Mouse (Mus musculus) MEL (cell line): ENCODE measurements at regions not wholly inside any gene's neighbourhood (a gene's known extent, or its start where the extent isn't known, plus 50 kb on each side); places are given as distances from the start of the nearest gene placed in this dataset.
A peak's percentile ranks its signal among the peaks of the same experiment; 100 is the strongest.

ENCODE experiments used
- BHLHE40 ChIP-seq: IDR thresholded peaks from 2 replicates; pipeline ENCODE4 v1.6.1; 2012; ENCODE audit warnings: low read depth, mild to moderate bottlenecking, inconsistent platforms, low read length, improper control_type of control experiment, borderline replicate concordance
- CTCF ChIP-seq, 3 experiments: IDR thresholded peaks in 2 of 3; conservative IDR thresholded peaks in 1 of 3; 2 replicates each; pipeline ENCODE4 v1.5.1; 2011 to 2012; ENCODE audit warnings: low read length in 3 of 3, low read depth in 2 of 3, mild to moderate bottlenecking in 2 of 3, improper control_type of control experiment in 1 of 3, inconsistent platforms in 1 of 3, mixed read lengths in 1 of 3, moderate library complexity in 1 of 3; ENCODE audit not compliant: control insufficient read depth in 1 of 3, insufficient read depth in 1 of 3, poor library complexity in 1 of 3, severe bottlenecking in 1 of 3
- EP300 ChIP-seq, 2 experiments: IDR thresholded peaks; 2 replicates each; pipeline ENCODE4 v1.6.1; 2011; ENCODE audit warnings: improper control_type of control experiment in 2 of 2, low read length in 2 of 2, low read depth in 1 of 2, mild to moderate bottlenecking in 1 of 2
- GATA1 ChIP-seq: IDR thresholded peaks from 2 replicates; pipeline ENCODE4 v1.6.1; 2011; ENCODE audit warnings: low read depth, low read length, improper control_type of control experiment
- HCFC1 ChIP-seq: IDR thresholded peaks from 2 replicates; pipeline ENCODE4 v1.6.1; 2012; ENCODE audit warnings: low read depth, mild to moderate bottlenecking, inconsistent platforms, low read length, improper control_type of control experiment, moderate library complexity
- MAX ChIP-seq: IDR thresholded peaks from 2 replicates; pipeline ENCODE4 v1.6.1; 2011; ENCODE audit warnings: low read length, improper control_type of control experiment
- MYC ChIP-seq: IDR thresholded peaks from 2 replicates; pipeline ENCODE4 v1.6.1; 2011; ENCODE audit warnings: low read depth, mild to moderate bottlenecking, low read length, improper control_type of control experiment, moderate library complexity
- POLR2A ChIP-seq, 2 experiments: IDR thresholded peaks; 2 replicates each; pipeline ENCODE4 v1.6.1; 2011 to 2012; ENCODE audit warnings: low read length in 2 of 2, mild to moderate bottlenecking in 2 of 2, control low read depth in 1 of 2, improper control_type of control experiment in 1 of 2, low read depth in 1 of 2, moderate library complexity in 1 of 2; ENCODE audit not compliant: control insufficient read depth in 1 of 2, insufficient read depth in 1 of 2, poor library complexity in 1 of 2
- RAD21 ChIP-seq: IDR thresholded peaks from 2 replicates; pipeline ENCODE4 v1.6.1; 2011; ENCODE audit warnings: mild to moderate bottlenecking, low read depth, low read length, improper control_type of control experiment
- SMC3 ChIP-seq: IDR thresholded peaks from 2 replicates; pipeline ENCODE4 v1.6.1; 2011; ENCODE audit warnings: low read depth, low read length, improper control_type of control experiment
- TBP ChIP-seq: IDR thresholded peaks from 2 replicates; pipeline ENCODE4 v1.8.0; 2011; ENCODE audit warnings: low read depth, low read length, improper control_type of control experiment
- USF1 ChIP-seq: IDR thresholded peaks from 2 replicates; pipeline ENCODE4 v1.6.1; 2014; ENCODE audit warnings: low read depth, mild to moderate bottlenecking, inconsistent platforms, low read length, improper control_type of control experiment, moderate library complexity
- USF2 ChIP-seq, 2 experiments: IDR thresholded peaks; 2 replicates each; pipeline ENCODE4 v1.6.1; 2011 to 2012; ENCODE audit warnings: improper control_type of control experiment in 2 of 2, low read length in 2 of 2, borderline replicate concordance in 1 of 2, inconsistent platforms in 1 of 2, low read depth in 1 of 2, mild to moderate bottlenecking in 1 of 2; ENCODE audit not compliant: insufficient read depth in 1 of 2

- no peak for TF ChIP-seq POLR2A (IDR thresholded peaks at IDR 0.05; ENCODE audit: control insufficient read depth in 1 of 2, insufficient read depth in 1 of 2, low read depth in 1 of 2, low read length in 2 of 2, poor library complexity in 1 of 2)
- TF ChIP-seq SMC3: no peak
- no peak for TF ChIP-seq GATA1
- no peak; a peak in 1 of 6 replicates for TF ChIP-seq CTCF (IDR thresholded peaks at IDR 0.05 in 2 of 3, conservative IDR thresholded peaks at IDR 0.05 in 1 of 3; ENCODE audit: control insufficient read depth in 1 of 3, insufficient read depth in 1 of 3, low read depth in 2 of 3, low read length in 3 of 3, poor library complexity in 1 of 3, severe bottlenecking in 1 of 3)
- no peak for TF ChIP-seq HCFC1
- TF ChIP-seq EP300 (IDR thresholded peaks at IDR 0.05; ENCODE audit: low read depth in 1 of 2, low read length in 2 of 2): no peak
- TF ChIP-seq USF1: no peak
- TF ChIP-seq BHLHE40: no peak
- no peak for TF ChIP-seq MYC
- TF ChIP-seq USF2 (IDR thresholded peaks at IDR 0.05; ENCODE audit: borderline replicate concordance in 1 of 2, insufficient read depth in 1 of 2, low read depth in 1 of 2, low read length in 2 of 2): no peak
- no peak for TF ChIP-seq MAX
- peak; percentile 27 for TF ChIP-seq RAD21
- TF ChIP-seq TBP: no peak
These were observed 381.3 kb upstream of the Cd180 start for GRCm38 (mm10) chr13:102312096-102312495.
